Mouse (Mus musculus) cerebellum, postnatal 25 days (tissue): ENCODE measurements at regions not wholly inside any gene's neighbourhood (a gene's known extent, or its start where the extent isn't known, plus 50 kb on each side); places are given as distances from the start of the nearest gene placed in this dataset.

Experiments used
- DNase-seq, 2 experiments: peaks; one replicate each; pipeline ENCODE4 v3.0.0; 2021; ENCODE audit warnings: mixed read lengths in 2 of 2

GRCm38 (mm10) chr13:97604451-97604850 lies 156.0 kb downstream of the Gm10260 start:
- no peak for DNase-seq

GRCm38 (mm10) chr13:97601135-97601730 lies 159.2 kb downstream of the Gm10260 start:
- DNase-seq = no peak

- no peak for DNase-seq
Measured at GRCm38 (mm10) chr13:97600136-97600535, 160.3 kb downstream of the Gm10260 start.

GRCm38 (mm10) chr13:97598507-97599431 lies 161.7 kb downstream of the Gm10260 start:
- no peak for DNase-seq

- no peak for DNase-seq
Measured at GRCm38 (mm10) chr13:97594851-97595250, 165.6 kb downstream of the Gm10260 start.

- DNase-seq = no peak
Measured at GRCm38 (mm10) chr13:97589626-97590025, 170.8 kb downstream of the Gm10260 start.

- DNase-seq = no peak
Measured at GRCm38 (mm10) chr13:97588085-97588484, 172.3 kb downstream of the Gm10260 start.

- DNase-seq = no peak
Measured at GRCm38 (mm10) chr13:97587088-97587487, 173.3 kb downstream of the Gm10260 start.

GRCm38 (mm10) chr13:97584045-97584444 lies 176.4 kb downstream of the Gm10260 start:
- no peak for DNase-seq

GRCm38 (mm10) chr13:97581380-97581779 lies 179.1 kb downstream of the Gm10260 start:
- DNase-seq = no peak

GRCm38 (mm10) chr13:97580241-97580874 lies 180.1 kb downstream of the Gm10260 start:
- no peak for DNase-seq

- no peak for DNase-seq
Measured at GRCm38 (mm10) chr13:97578595-97578994, 181.8 kb downstream of the Gm10260 start.

- DNase-seq = no peak
Measured at GRCm38 (mm10) chr13:97577081-97577785, 183.2 kb downstream of the Gm10260 start.

- no peak for DNase-seq
Measured at GRCm38 (mm10) chr13:97573601-97574000, 186.8 kb downstream of the Gm10260 start.

- no peak for DNase-seq
Measured at GRCm38 (mm10) chr13:97572352-97572751, 188.1 kb downstream of the Gm10260 start.

GRCm38 (mm10) chr13:97570009-97570408 lies 190.4 kb downstream of the Gm10260 start:
- no peak for DNase-seq

GRCm38 (mm10) chr13:97567632-97568031 lies 192.8 kb downstream of the Gm10260 start:
- no peak for DNase-seq

- DNase-seq = no peak
Measured at GRCm38 (mm10) chr13:97566071-97566470, 194.4 kb downstream of the Gm10260 start.

GRCm38 (mm10) chr13:97562241-97562640 lies 198.2 kb downstream of the Gm10260 start:
- DNase-seq = no peak

- DNase-seq = no peak
Measured at GRCm38 (mm10) chr13:97560789-97561188, 199.6 kb downstream of the Gm10260 start.

- peak; percentile 55 to 69 for DNase-seq
Measured at GRCm38 (mm10) chr13:97559611-97560385, 200.6 kb downstream of the Gm10260 start.

- DNase-seq = no peak
Measured at GRCm38 (mm10) chr13:97558884-97559283, 201.5 kb downstream of the Gm10260 start.
